Mouse (Mus musculus) bone marrow macrophage, adult 2 months (primary cell): ENCODE results near the gene Rdh11.

Experiments used
- CTCF ChIP-seq: IDR thresholded peaks from 2 replicates; pipeline ENCODE4 v1.5.1; 2012; ENCODE audit warnings: low read depth, mild to moderate bottlenecking, low read length, moderate library complexity
- POLR2A ChIP-seq: IDR thresholded peaks from 2 replicates; pipeline ENCODE4 v1.6.1; 2012; ENCODE audit warnings: mild to moderate bottlenecking, low read depth, low read length, borderline replicate concordance

GRCm38 (mm10) chr12:79235485-79236080 lies 43.5 kb upstream of the Rdh11 start:
- TF ChIP-seq POLR2A: no peak
- no peak for TF ChIP-seq CTCF
